Mouse (Mus musculus): ENCODE measurements at regions not wholly inside any gene's neighbourhood (a gene's known extent, or its start where the extent isn't known, plus 50 kb on each side); places are given as distances from the start of the nearest gene placed in this dataset.
A peak's percentile ranks its signal among the peaks of the same experiment; 100 is the strongest.

GRCm38 (mm10) chr6:116767738-116768522 is 51.2 kb upstream of the Tmem72 start:
- DNase-seq, result peak; percentile 50

GRCm38 (mm10) chr6:116774954-116775675 is 58.4 kb upstream of the Tmem72 start:
- DNase-seq, result no peak

- no peak for DNase-seq
These were observed 70.0 kb upstream of the Tmem72 start for GRCm38 (mm10) chr6:116786553-116787335.

- DNase-seq, result no peak
These were observed 76.7 kb upstream of the Tmem72 start for GRCm38 (mm10) chr6:116793321-116793960.

- no peak for DNase-seq
These were observed 77.2 kb upstream of the Tmem72 start for GRCm38 (mm10) chr6:116793961-116794336.

- no peak for DNase-seq
These were observed 104.7 kb upstream of the Tmem72 start for GRCm38 (mm10) chr6:116821215-116821912.

GRCm38 (mm10) chr6:116822605-116823004 is 105.9 kb upstream of the Tmem72 start:
- no peak for DNase-seq

- no peak for DNase-seq
These were observed 108.9 kb upstream of the Tmem72 start for GRCm38 (mm10) chr6:116825628-116826027.

GRCm38 (mm10) chr6:116829341-116829740 is 112.6 kb upstream of the Tmem72 start:
- no peak for DNase-seq

- DNase-seq, result no peak
These were observed 129.5 kb upstream of the Tmem72 start for GRCm38 (mm10) chr6:116845990-116846862.

- DNase-seq, result no peak
These were observed 131.9 kb upstream of the Tmem72 start for GRCm38 (mm10) chr6:116848538-116849093.

- DNase-seq, result no peak
These were observed 137.3 kb upstream of the Tmem72 start for GRCm38 (mm10) chr6:116854029-116854428.

GRCm38 (mm10) chr6:116856093-116856492 is 139.4 kb upstream of the Tmem72 start:
- DNase-seq, result no peak

GRCm38 (mm10) chr6:116856917-116857491 is 140.3 kb upstream of the Tmem72 start:
- DNase-seq, result no peak

- DNase-seq, result no peak
These were observed 146.4 kb upstream of the Tmem72 start for GRCm38 (mm10) chr6:116863130-116863529.

GRCm38 (mm10) chr6:116863626-116864025 is 146.9 kb upstream of the Tmem72 start:
- no peak for DNase-seq

- DNase-seq, result no peak
These were observed 176.6 kb upstream of the Tmem72 start for GRCm38 (mm10) chr6:116893299-116893698.

- no peak for DNase-seq
These were observed 177.5 kb upstream of the Tmem72 start for GRCm38 (mm10) chr6:116894252-116894651.

- peak; percentile 22 for DNase-seq
These were observed 178.4 kb upstream of the Tmem72 start for GRCm38 (mm10) chr6:116895114-116895513.

- DNase-seq, result no peak
These were observed 179.5 kb upstream of the Tmem72 start for GRCm38 (mm10) chr6:116896132-116896630.
